In the genomic region with DNA sequence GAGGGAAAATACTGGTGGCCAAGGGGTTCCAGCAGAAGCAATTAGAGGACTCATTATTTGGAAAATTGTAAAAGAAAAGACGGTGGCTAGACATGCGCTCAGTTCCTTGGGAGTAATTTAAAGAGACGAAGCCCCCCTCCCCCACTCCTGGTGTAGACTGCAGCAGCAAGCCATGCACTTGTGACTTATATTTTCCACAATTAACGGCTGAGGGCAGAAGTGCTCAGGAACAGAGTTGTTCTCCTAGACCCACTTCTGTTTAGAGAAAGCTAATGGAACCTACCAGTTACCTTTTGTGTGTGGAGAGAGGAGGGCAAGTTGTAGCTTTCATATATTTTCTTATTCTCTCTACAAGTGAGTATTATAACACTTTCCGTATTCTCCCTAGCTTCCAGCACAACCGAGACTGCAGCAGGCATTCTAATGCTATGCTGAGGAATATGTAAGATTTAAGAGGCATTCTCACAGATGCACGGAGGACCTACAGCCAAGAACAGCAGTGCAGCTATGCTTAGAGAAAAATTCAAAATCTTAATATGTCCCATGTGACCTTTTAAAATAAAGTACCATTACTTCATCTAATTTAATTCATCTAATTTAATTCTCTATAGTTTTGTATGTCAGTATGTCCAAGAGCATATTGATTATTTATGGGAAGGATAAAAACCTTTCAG, we compare ENCODE assay signal across 19 mouse cellular contexts.
A peak's percentile ranks its signal among the peaks of the same experiment; 100 is the strongest.
DNase-seq lines count a peak whose midpoint lies in the region; ATAC-seq and TF ChIP-seq lines count a peak whose summit lies in the region.
"Had no signal": no experiment of that assay in that cellular context is flagged by ENCODE, and none has a peak within 500 bp of the region (broad histone marks: within the 10 kb centered on the region; RNA-seq: fewer than 3 reads in every experiment).

No protein-coding gene starts in this region.

- H3K27me3 ChIP-seq in forebrain, embryonic 10.5 days (ENCODE audit: poor library complexity, severe bottlenecking): no peaks in the 10 kb centered on the region
- H3K27me3 ChIP-seq in forebrain, postnatal 0 days (ENCODE audit: insufficient read depth, low read length): no peaks in the 10 kb centered on the region
- H3K27me3 ChIP-seq in neural tube, embryonic 13.5 days: no peaks in the 10 kb centered on the region
- H3K27me3 ChIP-seq in neural tube, embryonic 15.5 days (replicated peaks): no peaks in the 10 kb centered on the region
- no peaks in the 10 kb centered on the region for H3K27me3 ChIP-seq in limb, embryonic 12.5 days
- H3K27me3 ChIP-seq: hindbrain, embryonic 15.5 days; liver, embryonic 15.5 days; neural tube, embryonic 12.5 days had no signal

- ATAC-seq in forebrain, postnatal 0 days: no peak
- ATAC-seq in neural tube, embryonic 13.5 days (ENCODE audit: low read depth): 0 out of 2 replicates have a peak, but pooled peaks have one; percentile 23
- no peak for ATAC-seq in neural tube, embryonic 15.5 days (ENCODE audit: low FRiP score)
- peak; percentile 73 for ATAC-seq in limb, embryonic 12.5 days (ENCODE audit: insufficient number of reproducible peaks, insufficient read depth, low FRiP score, low TSS enrichment, low read depth)
- ATAC-seq: lung, postnatal 0 days had no signal

- H3K9me3 ChIP-seq in forebrain, embryonic 10.5 days: no peaks in the 10 kb centered on the region
- no peaks in the 10 kb centered on the region for H3K9me3 ChIP-seq in forebrain, postnatal 0 days (ENCODE audit: low read length)
- H3K9me3 ChIP-seq in neural tube, embryonic 13.5 days: no peaks in the 10 kb centered on the region
- H3K9me3 ChIP-seq in neural tube, embryonic 15.5 days (replicated peaks): no peaks in the 10 kb centered on the region
- H3K9me3 ChIP-seq in limb, embryonic 12.5 days: no peaks in the 10 kb centered on the region
- H3K9me3 ChIP-seq: heart, embryonic 10.5 days; hindbrain, embryonic 15.5 days; liver, embryonic 15.5 days; neural tube, embryonic 12.5 days had no signal

- no peak overlapping the region for H3K9ac ChIP-seq in forebrain, postnatal 0 days
- H3K9ac ChIP-seq in neural tube, embryonic 13.5 days: no peak overlapping the region
- no peak overlapping the region for H3K9ac ChIP-seq in neural tube, embryonic 15.5 days (replicated peaks)
- no peak overlapping the region for H3K9ac ChIP-seq in limb, embryonic 12.5 days (replicated peaks)
- H3K9ac ChIP-seq: hindbrain, embryonic 15.5 days; liver, embryonic 15.5 days; neural tube, embryonic 12.5 days had no signal

- DNase-seq in forebrain, embryonic 10.5 days (ENCODE audit: extremely low spot score, low spot score): no peak
- DNase-seq in forebrain, postnatal 0 days: no peak
- no peak for DNase-seq in cerebellum, postnatal 10 days
- no peak for DNase-seq in adrenal gland, adult 8-10 months
- DNase-seq: adrenal gland, adult 2 months; cerebellum, adult 11-12 months; gastrocnemius, postnatal 25 days; heart, postnatal 10 days; kidney, adult 9 months; right cerebral cortex, postnatal 4 days; thymus, postnatal 36 days had no signal

- no peak overlapping the region for H3K4me3 ChIP-seq in forebrain, embryonic 10.5 days
- no peak overlapping the region for H3K4me3 ChIP-seq in forebrain, postnatal 0 days (ENCODE audit: low read depth, low read length)
- H3K4me3 ChIP-seq in neural tube, embryonic 13.5 days: no peak overlapping the region
- no peak overlapping the region for H3K4me3 ChIP-seq in neural tube, embryonic 15.5 days (replicated peaks)
- no peak overlapping the region for H3K4me3 ChIP-seq in limb, embryonic 12.5 days (replicated peaks)
- H3K4me3 ChIP-seq: heart, embryonic 10.5 days; hindbrain, embryonic 15.5 days; liver, embryonic 15.5 days; neural tube, embryonic 12.5 days had no signal

- 62% methylated on average over 7 of the region's 7 CpGs for WGBS in forebrain, embryonic 10.5 days
- 32% methylated on average over 7 of the region's 7 CpGs for WGBS in forebrain, postnatal 0 days
- WGBS in neural tube, embryonic 13.5 days: 33% methylated on average over 7 of the region's 7 CpGs
- 28% methylated on average over 7 of the region's 7 CpGs for WGBS in neural tube, embryonic 15.5 days
- 27% methylated on average over 7 of the region's 7 CpGs for WGBS in limb, embryonic 12.5 days

- H3K27ac ChIP-seq in forebrain, embryonic 10.5 days: peak overlapping the region; percentile 53; the same call in 1 of the 2 replicates
- no peak overlapping the region for H3K27ac ChIP-seq in forebrain, postnatal 0 days (ENCODE audit: low read depth, low read length)
- no peak overlapping the region for H3K27ac ChIP-seq in neural tube, embryonic 13.5 days (replicated peaks)
- no peak overlapping the region for H3K27ac ChIP-seq in neural tube, embryonic 15.5 days (replicated peaks)
- H3K27ac ChIP-seq in limb, embryonic 12.5 days: peak overlapping the region; percentile 81
- H3K27ac ChIP-seq: heart, embryonic 10.5 days; hindbrain, embryonic 15.5 days; liver, embryonic 15.5 days; neural tube, embryonic 12.5 days had no signal

- H3K4me1 ChIP-seq in forebrain, embryonic 10.5 days: peaks cover 21% of the 10 kb centered on the region
- H3K4me1 ChIP-seq in forebrain, postnatal 0 days (ENCODE audit: insufficient read depth): no peaks in the 10 kb centered on the region
- H3K4me1 ChIP-seq in neural tube, embryonic 13.5 days (replicated peaks): peaks cover 15% of the 10 kb centered on the region
- peaks cover 10% of the 10 kb centered on the region for H3K4me1 ChIP-seq in neural tube, embryonic 15.5 days
- H3K4me1 ChIP-seq in limb, embryonic 12.5 days (replicated peaks): peaks cover 22% of the 10 kb centered on the region
- H3K4me1 ChIP-seq: heart, embryonic 10.5 days; liver, embryonic 15.5 days had no signal

- H3K4me2 ChIP-seq in forebrain, postnatal 0 days (ENCODE audit: low read depth): no peak overlapping the region
- 0 out of 2 replicates have a peak overlapping the region, but pooled peaks have one; percentile 6 for H3K4me2 ChIP-seq in neural tube, embryonic 13.5 days
- H3K4me2 ChIP-seq in neural tube, embryonic 15.5 days: no peak overlapping the region
- no peak overlapping the region; the same call in 1 of the 2 replicates for H3K4me2 ChIP-seq in limb, embryonic 12.5 days
- H3K4me2 ChIP-seq: hindbrain, embryonic 15.5 days; liver, embryonic 15.5 days; neural tube, embryonic 12.5 days had no signal

- TF ChIP-seq CTCF in forebrain, postnatal 0 days (IDR thresholded peaks at IDR 0.05; ENCODE audit: low read depth): no peak

- H3K36me3 ChIP-seq in forebrain, embryonic 10.5 days (replicated peaks): no peaks in the 10 kb centered on the region
- H3K36me3 ChIP-seq in forebrain, postnatal 0 days (ENCODE audit: insufficient read depth): no peaks in the 10 kb centered on the region
- no peaks in the 10 kb centered on the region for H3K36me3 ChIP-seq in neural tube, embryonic 13.5 days
- no peaks in the 10 kb centered on the region for H3K36me3 ChIP-seq in neural tube, embryonic 15.5 days
- no peaks in the 10 kb centered on the region for H3K36me3 ChIP-seq in limb, embryonic 12.5 days
- H3K36me3 ChIP-seq: heart, embryonic 10.5 days; hindbrain, embryonic 15.5 days; liver, embryonic 15.5 days; neural tube, embryonic 12.5 days had no signal

Comparison
In these comparisons a context has a peak if more than half of its experiments do, and no peak if none do; other contexts are left out.
1. H3K27ac ChIP-seq: peak in forebrain, embryonic 10.5 days (single experiment) and limb, embryonic 12.5 days (single experiment); none in forebrain, postnatal 0 days (single experiment), neural tube, embryonic 13.5 days (single experiment) and neural tube, embryonic 15.5 days (single experiment).
2. ATAC-seq: peak in neural tube, embryonic 13.5 days (single experiment) and limb, embryonic 12.5 days (single experiment); none in forebrain, postnatal 0 days (single experiment) and neural tube, embryonic 15.5 days (single experiment).